Mouse (Mus musculus) neural tube, embryonic 15.5 days (tissue): ENCODE measurements around the gene Cdc25a. TPM values are rescaled to one million over a fixed set of nuclear protein-coding genes. Genes with fewer than 3 reads are reported as not detected.

Experiments used
- ATAC-seq: fragments of 200-750 bp; cut with Nextera tagmentation; 2 replicates; pipeline ENCODE4 v1.8.0; 2017; ENCODE audit warnings: mild to moderate bottlenecking, moderate TSS enrichment, moderate library complexity; ENCODE audit not compliant: low FRiP score
- H3K27ac ChIP-seq: fragments of 300-500 bp; sonication (generic); replicated peaks from 2 replicates; pipeline ENCODE4 v1.5.1; 2015; ENCODE audit warnings: mild to moderate bottlenecking, inconsistent platforms
- H3K27me3 ChIP-seq: fragments of 300-500 bp; sonication (generic); replicated peaks from 2 replicates; pipeline ENCODE4 v1.6.1; 2015; ENCODE audit warnings: inconsistent platforms
- H3K36me3 ChIP-seq: fragments of 300-500 bp; sonication (generic); 2 replicates; pipeline ENCODE4 v1.6.1; 2015; ENCODE audit warnings: inconsistent platforms
- H3K4me1 ChIP-seq: fragments of 300-500 bp; sonication (generic); 2 replicates; pipeline ENCODE4 v1.6.1; 2015; ENCODE audit warnings: inconsistent platforms
- H3K4me2 ChIP-seq: fragments of 300-500 bp; sonication (generic); 2 replicates; pipeline ENCODE4 v1.6.1; 2015; ENCODE audit warnings: inconsistent platforms, mild to moderate bottlenecking, moderate library complexity
- H3K4me3 ChIP-seq: fragments of 300-500 bp; sonication (generic); replicated peaks from 2 replicates; pipeline ENCODE4 v1.5.1; 2015; ENCODE audit warnings: mild to moderate bottlenecking, inconsistent platforms
- H3K9ac ChIP-seq: fragments of 300-500 bp; sonication (generic); replicated peaks from 2 replicates; pipeline ENCODE4 v1.6.1; 2015; ENCODE audit warnings: mild to moderate bottlenecking, inconsistent platforms
- H3K9me3 ChIP-seq: fragments of 300-500 bp; sonication (generic); replicated peaks from 2 replicates; pipeline ENCODE4 v1.6.1; 2016; ENCODE audit warnings: inconsistent platforms
- WGBS: fragments of 180-500 bp; shearing (Covaris S2); methylation state at CpG from one replicate; pipeline ENCODE4 v1.1.7; 2015; ENCODE audit warnings: mixed read lengths; 5-methylcytosine and 5-hydroxymethylcytosine counted together
- polyA plus RNA-seq: library from polyadenylated mRNA; unstranded; fragments of >200 nt; fragmentation: Nextera tagmentation; extraction: Ambion mirVana; gene quantifications from 2 replicates; pipeline ENCODE4 v1.2.1, GENCODE M21; 2015

Cdc25a gene
- polyA plus RNA-seq, 1 experiment from 2014 or later = 10.4 TPM

DNA sequence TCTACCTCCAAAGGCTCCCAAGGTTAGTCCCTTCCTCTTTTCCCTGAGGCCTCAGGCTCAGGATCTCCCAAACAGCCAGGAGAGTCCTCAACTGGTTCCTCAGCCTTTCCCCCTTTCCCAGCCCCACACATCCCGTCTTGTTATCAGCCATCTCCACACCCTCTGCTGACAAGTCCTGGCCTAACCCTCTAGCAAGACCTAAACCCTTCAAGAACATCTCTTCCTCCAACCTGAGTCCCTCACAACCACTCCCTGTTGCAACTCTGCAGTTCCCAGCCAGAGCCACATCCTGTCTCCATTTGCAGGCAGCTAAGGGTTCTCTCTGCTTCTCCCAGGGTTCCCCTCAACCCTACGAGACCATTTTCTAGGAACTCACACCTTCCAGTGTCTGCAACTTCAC is 9.2 kb upstream of the Cdc25a start:
- Histone ChIP-seq H3K4me1 (0 out of 2 replicates have a peak, but pooled peaks cover 6% of the 10 kb centered on the region), H3K9ac (no peak overlapping the region), H3K4me3 (no peak overlapping the region), H3K36me3 (no peaks in the 10 kb centered on the region), H3K4me2 (no peak overlapping the region), H3K9me3 (no peaks in the 10 kb centered on the region), H3K27ac (no peak overlapping the region), H3K27me3 (no peaks in the 10 kb centered on the region)
- ATAC-seq = no peak
- 80% methylated on average over 2 of the region's 2 CpGs for WGBS

- Histone ChIP-seq H3K4me3 (no peak overlapping the region), H3K9ac (no peak overlapping the region)
Measured at GRCm38 (mm10) chr9:109870983-109871572, 4.3 kb upstream of the Cdc25a start.

GRCm38 (mm10) chr9:109875695-109876601 is 569 bp downstream of the Cdc25a start:
- Histone ChIP-seq H3K27ac (peak overlapping the region; percentile 81), H3K36me3 (peaks cover 20% of the 10 kb centered on the region), H3K27me3 (no peaks in the 10 kb centered on the region), H3K4me2 (peak overlapping the region; percentile 92), H3K9me3 (no peaks in the 10 kb centered on the region), H3K4me1 (peaks cover 21% of the 10 kb centered on the region), H3K4me3 (peak overlapping the region; percentile 87), H3K9ac (peak overlapping the region; percentile 75)
- ATAC-seq = peak; percentile 74
- WGBS = under 1% methylated on average over 76 of the region's 76 CpGs

More at GRCm38 (mm10) chr9:109870983-109871572, 4.3 kb upstream of the Cdc25a start:
- no peaks in the 10 kb centered on the region for H3K36me3 ChIP-seq
- no peaks in the 10 kb centered on the region for H3K27me3 ChIP-seq
- peaks cover 4% of the 10 kb centered on the region for H3K4me1 ChIP-seq
- no peak for ATAC-seq
- H3K9me3 ChIP-seq = no peaks in the 10 kb centered on the region
- no peak overlapping the region for H3K27ac ChIP-seq
- WGBS = 52% methylated on average over 6 of the region's 6 CpGs
- no peak overlapping the region for H3K4me2 ChIP-seq

- Histone ChIP-seq H3K27ac (peak overlapping the region; percentile 81; the same call in 1 of the 2 replicates), H3K4me2 (peak overlapping the region; percentile 92), H3K9me3 (no peaks in the 10 kb centered on the region), H3K27me3 (no peaks in the 10 kb centered on the region), H3K9ac (peak overlapping the region; percentile 75), H3K4me1 (peaks cover 21% of the 10 kb centered on the region), H3K36me3 (peaks cover 25% of the 10 kb centered on the region), H3K4me3 (peak overlapping the region; percentile 87)
- 10% methylated on average over 3 of the region's 3 CpGs for WGBS
- no peak for ATAC-seq
Measured at GRCm38 (mm10) chr9:109876756-109877155, 1.4 kb downstream of the Cdc25a start.

- H3K4me3 ChIP-seq = peak overlapping the region; percentile 2; the same call in 1 of the 2 replicates
- 84% methylated on average over 5 of the region's 5 CpGs for WGBS
- peaks cover 21% of the 10 kb centered on the region for H3K4me1 ChIP-seq
- H3K36me3 ChIP-seq = peaks cover 34% of the 10 kb centered on the region
- H3K9ac ChIP-seq = 0 out of 2 replicates have a peak overlapping the region, but pooled peaks have one; percentile 75
- peak overlapping the region; percentile 92 for H3K4me2 ChIP-seq
- H3K27ac ChIP-seq = no peak overlapping the region
- no peaks in the 10 kb centered on the region for H3K27me3 ChIP-seq
- no peak for ATAC-seq
- H3K9me3 ChIP-seq = no peaks in the 10 kb centered on the region
Measured at GRCm38 (mm10) chr9:109877666-109878065, 2.3 kb downstream of the Cdc25a start.

DNA sequence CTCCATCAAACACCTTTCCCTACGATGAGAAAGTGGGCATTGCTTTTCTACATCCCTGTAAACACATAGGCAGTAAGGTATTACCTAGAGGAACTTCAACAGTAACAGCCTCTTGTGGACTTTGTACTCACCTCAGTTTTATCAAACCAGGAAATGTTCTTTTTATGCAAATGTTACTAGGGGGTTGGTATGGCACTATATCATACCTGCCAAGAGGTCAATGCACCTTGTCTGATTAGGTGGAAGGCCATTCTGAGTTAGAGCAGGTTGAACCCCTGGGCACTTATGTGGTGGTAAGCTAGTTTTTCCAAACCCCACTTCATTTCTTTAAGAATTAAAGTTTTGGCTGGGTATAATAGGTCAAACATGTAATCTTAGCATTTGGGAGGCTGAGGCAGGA is 3.9 kb downstream of the Cdc25a start:
- peaks cover 21% of the 10 kb centered on the region for H3K4me1 ChIP-seq

GRCm38 (mm10) chr9:109886259-109886658 is 10.9 kb downstream of the Cdc25a start:
- WGBS = 84% methylated on average over 4 of the region's 4 CpGs
- peaks cover 89% of the 10 kb centered on the region for H3K36me3 ChIP-seq
- no peak overlapping the region for H3K27ac ChIP-seq
- no peaks in the 10 kb centered on the region for H3K9me3 ChIP-seq
- H3K9ac ChIP-seq = no peak overlapping the region
- H3K4me3 ChIP-seq = no peak overlapping the region
- no peak overlapping the region for H3K4me2 ChIP-seq
- no peaks in the 10 kb centered on the region for H3K27me3 ChIP-seq
- no peak for ATAC-seq
- no peaks in the 10 kb centered on the region for H3K4me1 ChIP-seq

More for the DNA sequence above, 3.9 kb downstream of the Cdc25a start:
- H3K4me2 ChIP-seq = no peak overlapping the region
- no peak overlapping the region for H3K27ac ChIP-seq
- no peak overlapping the region for H3K4me3 ChIP-seq
- H3K27me3 ChIP-seq = no peaks in the 10 kb centered on the region
- 95% methylated on average over 1 of the region's 1 CpGs for WGBS
- H3K9ac ChIP-seq = no peak overlapping the region
- ATAC-seq = no peak
- peaks cover 49% of the 10 kb centered on the region for H3K36me3 ChIP-seq
- H3K9me3 ChIP-seq = no peaks in the 10 kb centered on the region

DNA sequence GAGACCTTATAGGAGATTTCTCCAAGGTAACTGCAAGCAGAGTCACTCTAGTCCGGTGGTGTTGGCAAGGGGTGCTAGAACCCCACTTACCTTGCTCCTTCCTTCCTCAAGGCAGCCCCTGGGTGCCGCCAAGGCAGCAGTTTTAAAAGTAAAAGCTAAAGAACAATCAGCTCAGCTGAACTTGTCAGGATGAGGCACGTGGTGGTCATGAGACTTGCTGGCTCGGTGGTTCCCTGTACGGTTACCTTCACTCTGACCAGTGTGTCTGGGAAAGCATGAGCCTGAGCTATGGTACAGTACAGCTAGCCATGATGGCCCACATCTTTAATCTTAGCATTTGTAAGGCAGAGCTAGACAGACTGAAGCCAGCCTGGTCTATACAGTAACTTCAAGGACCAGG is 11.9 kb downstream of the Cdc25a start:
- WGBS = 90% methylated on average over 5 of the region's 5 CpGs
- no peak overlapping the region for H3K4me2 ChIP-seq
- no peaks in the 10 kb centered on the region for H3K27me3 ChIP-seq
- no peak overlapping the region for H3K4me3 ChIP-seq
- peaks cover 93% of the 10 kb centered on the region for H3K36me3 ChIP-seq
- no peak overlapping the region for H3K27ac ChIP-seq
- H3K9me3 ChIP-seq = no peaks in the 10 kb centered on the region
- H3K9ac ChIP-seq = no peak overlapping the region
- H3K4me1 ChIP-seq = no peaks in the 10 kb centered on the region
- no peak for ATAC-seq

DNA sequence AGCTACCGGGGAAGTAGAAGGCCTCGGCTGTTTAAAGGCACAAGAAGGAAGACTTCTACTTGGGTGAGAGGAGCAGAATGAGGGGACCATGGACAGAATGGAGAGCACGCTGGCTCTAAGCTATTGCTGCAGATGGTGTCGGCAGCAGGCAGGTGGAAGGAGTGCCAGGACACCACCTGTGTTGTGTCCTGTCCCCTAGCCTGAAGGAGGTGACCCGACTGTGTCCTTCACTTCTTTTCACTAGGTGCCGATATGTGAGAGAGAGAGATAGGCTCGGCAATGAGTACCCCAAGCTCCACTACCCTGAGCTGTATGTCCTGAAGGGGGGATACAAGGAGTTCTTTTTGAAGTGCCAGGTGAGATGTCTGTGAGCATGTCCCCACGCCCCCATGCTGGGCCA is 16.1 kb downstream of the Cdc25a start:
- H3K27me3 ChIP-seq = no peaks in the 10 kb centered on the region
- 92% methylated on average over 8 of the region's 8 CpGs for WGBS
- H3K4me3 ChIP-seq = no peak overlapping the region
- no peaks in the 10 kb centered on the region for H3K9me3 ChIP-seq
- peaks cover 4% of the 10 kb centered on the region; the same call in 1 of the 2 replicates for H3K4me1 ChIP-seq
- ATAC-seq = no peak
- H3K9ac ChIP-seq = no peak overlapping the region
- peaks cover 57% of the 10 kb centered on the region for H3K36me3 ChIP-seq
- no peak overlapping the region for H3K27ac ChIP-seq
- H3K4me2 ChIP-seq = no peak overlapping the region

DNA sequence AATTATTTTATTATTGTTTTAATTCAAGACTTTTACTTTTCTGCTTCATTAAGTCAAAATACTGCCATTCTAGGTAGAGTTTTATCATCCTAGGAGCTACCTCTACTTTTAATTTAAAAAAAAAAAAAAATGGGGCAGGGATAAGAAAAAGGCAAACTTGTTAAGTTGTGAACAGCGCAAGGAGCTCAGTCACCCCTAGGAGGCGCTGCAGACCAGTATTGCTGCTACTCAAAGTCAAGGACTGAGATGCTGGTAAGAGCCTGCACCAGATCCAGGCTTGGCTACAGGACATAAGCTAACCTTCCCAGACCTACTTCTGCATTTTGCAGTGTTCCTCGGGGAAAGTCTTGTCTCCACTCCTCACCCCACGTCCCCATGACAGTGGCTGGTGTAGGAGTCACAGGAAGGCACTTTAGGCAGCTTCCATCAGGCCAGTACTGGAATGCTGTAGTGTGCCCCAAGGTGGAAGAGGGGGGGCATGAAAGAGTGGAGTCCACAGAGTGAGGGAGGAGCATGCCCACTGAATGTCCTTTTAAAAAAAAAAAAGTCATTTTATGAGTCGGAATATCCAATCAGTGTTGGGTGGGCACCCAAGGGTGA is 17.4 kb downstream of the Cdc25a start:
- Histone ChIP-seq H3K36me3 (peaks cover 46% of the 10 kb centered on the region), H3K27me3 (no peaks in the 10 kb centered on the region), H3K4me2 (no peak overlapping the region), H3K4me1 (peaks cover 4% of the 10 kb centered on the region; the same call in 1 of the 2 replicates), H3K27ac (no peak overlapping the region), H3K9me3 (no peaks in the 10 kb centered on the region), H3K9ac (no peak overlapping the region), H3K4me3 (no peak overlapping the region)
- 66% methylated on average over 5 of the region's 5 CpGs for WGBS
- no peak for ATAC-seq

DNA sequence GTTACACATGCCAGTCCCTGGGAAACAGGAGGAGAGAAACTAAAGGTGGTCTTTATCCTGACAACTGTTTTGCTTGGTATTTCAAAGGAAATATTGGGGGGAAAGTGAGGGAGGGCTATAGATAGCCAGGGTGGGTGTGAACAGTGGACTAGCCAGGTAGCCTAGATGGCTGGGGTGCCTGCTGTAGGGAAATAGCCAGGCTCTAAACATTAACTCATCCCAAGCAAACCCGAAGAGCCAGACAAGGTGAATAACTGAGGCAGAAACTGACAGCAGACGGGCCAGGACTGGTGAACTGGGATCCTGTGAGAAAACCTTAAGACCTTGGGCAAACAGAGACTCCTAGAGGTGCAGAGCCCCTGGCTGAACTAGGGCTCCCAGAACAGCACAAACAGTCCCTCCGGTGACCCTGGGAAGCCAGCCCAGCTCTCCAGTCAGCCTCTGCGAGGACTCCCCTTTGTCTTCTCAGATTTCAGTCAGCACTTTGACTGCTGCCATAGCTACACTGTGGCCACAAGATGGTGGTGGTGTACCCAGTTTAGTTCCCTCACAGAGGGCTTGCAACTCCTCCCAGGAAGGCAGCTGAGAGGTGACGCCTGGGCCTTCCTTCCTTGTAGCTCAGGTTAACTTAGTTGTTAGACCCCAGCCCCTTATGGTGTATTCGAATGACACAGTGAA is 19.2 kb downstream of the Cdc25a start:
- Histone ChIP-seq H3K36me3 (peaks cover 30% of the 10 kb centered on the region), H3K4me3 (no peak overlapping the region), H3K27me3 (no peaks in the 10 kb centered on the region), H3K4me1 (peaks cover 4% of the 10 kb centered on the region; the same call in 1 of the 2 replicates), H3K4me2 (no peak overlapping the region), H3K27ac (peak overlapping the region; percentile 60), H3K9ac (no peak overlapping the region), H3K9me3 (no peaks in the 10 kb centered on the region)
- whole genome bisulfite sequencing = 36% methylated on average over 6 of the region's 6 CpGs
- peak; percentile 87 for ATAC-seq
